Mouse (Mus musculus) ES-Bruce4 (cell line): Measurements from ENCODE around the gene Smtnl1.

Source experiments
- CTCF ChIP-seq: IDR thresholded peaks from one replicate; pipeline ENCODE4 v1.8.1; 2011; ENCODE audit warnings: low read depth, low read length
- EP300 ChIP-seq: IDR thresholded peaks from 2 replicates; pipeline ENCODE4 v1.6.1; 2011; ENCODE audit warnings: low read depth, low read length; ENCODE audit not compliant: insufficient read depth

DNA sequence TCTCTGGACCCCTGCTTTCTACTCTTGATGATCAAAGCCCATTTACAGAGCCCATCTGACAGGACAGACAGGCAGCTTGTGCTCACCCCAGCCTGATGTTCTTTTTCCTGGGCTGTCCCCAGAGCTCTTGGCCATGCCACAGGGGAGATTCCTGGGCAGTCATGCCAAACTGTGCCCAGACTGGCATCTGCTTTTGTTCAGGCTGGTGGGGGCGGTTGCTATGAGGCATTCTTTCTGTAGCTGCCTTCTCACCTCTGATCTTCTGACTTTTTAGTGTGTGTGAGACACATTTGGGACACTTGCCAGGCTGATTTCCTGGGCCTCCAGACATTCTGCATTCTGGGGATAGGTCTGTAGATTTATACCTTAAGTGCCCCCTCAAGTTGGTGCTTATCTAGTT lies 36.1 kb upstream of the Smtnl1 start:
- TF ChIP-seq CTCF (no peak), EP300 (no peak)
